Comparison of ENCODE assay signal across 10 mouse cellular contexts in genomic region chr16:18381621-18382258, GRCm38 (mm10). TPM values are rescaled to one million over a fixed set of nuclear protein-coding genes. Genes with fewer than 3 reads are reported as not detected.
A peak's percentile ranks its signal among the peaks of the same experiment; 100 is the strongest.
DNase-seq lines count a peak whose midpoint lies in the region; ATAC-seq and TF ChIP-seq lines count a peak whose summit lies in the region.
"Had no signal": no experiment of that assay in that cellular context is flagged by ENCODE, and none has a peak within 500 bp of the region (broad histone marks: within the 10 kb centered on the region; RNA-seq: fewer than 3 reads in every experiment).

No protein-coding gene starts in this region.

- 0 out of 2 replicates have a peak overlapping the region, but pooled peaks have one; percentile 1 for H3K4me2 ChIP-seq in hindbrain, embryonic 12.5 days (replicated peaks)
- no peak overlapping the region for H3K4me2 ChIP-seq in midbrain, postnatal 0 days (ENCODE audit: low read depth, low read length, poor library complexity, severe bottlenecking)
- H3K4me2 ChIP-seq: liver, embryonic 13.5 days had no signal

- ATAC-seq in frontal cortex, adult (ENCODE audit: low TSS enrichment): 0 out of 2 replicates have a peak, but pooled peaks have one; percentile 24
- ATAC-seq in hindbrain, embryonic 12.5 days (ENCODE audit: low FRiP score): peak; percentile 54
- ATAC-seq in midbrain, postnatal 0 days (ENCODE audit: low FRiP score): no peak

- no peak for DNase-seq in frontal cortex, postnatal 14 days (ENCODE audit: low spot score in 2 of 2)
- DNase-seq in brain, embryonic 14.5 days (ENCODE audit: low read depth): peak; percentile 94
- DNase-seq in midbrain, postnatal 0 days (ENCODE audit: low spot score): peak; percentile 62
- no peak for DNase-seq in urinary bladder, adult 2 months (ENCODE audit: low spot score)
- no peak for DNase-seq in T-cell, adult 2 months (ENCODE audit: low spot score)
- no peak for DNase-seq in layer of hippocampus, postnatal 36 days
- DNase-seq: kidney, postnatal 14 days; liver, embryonic 13.5 days had no signal

- no peak for TF ChIP-seq POLR2A in brain, embryonic 14.5 days (IDR thresholded peaks at IDR 0.05; ENCODE audit: borderline replicate concordance, extremely low read depth, insufficient read depth, insufficient read length, poor library complexity, severe bottlenecking)

- WGBS in hindbrain, embryonic 12.5 days: 41% methylated on average over 6 of the region's 6 CpGs
- 39% methylated on average over 6 of the region's 6 CpGs for WGBS in midbrain, postnatal 0 days

- H3K36me3 ChIP-seq in hindbrain, embryonic 12.5 days: no peaks in the 10 kb centered on the region
- no peaks in the 10 kb centered on the region; the same call in 1 of the 2 replicates for H3K36me3 ChIP-seq in midbrain, postnatal 0 days (ENCODE audit: insufficient read depth, low read length)
- H3K36me3 ChIP-seq: liver, embryonic 13.5 days had no signal

- H3K27ac ChIP-seq in hindbrain, embryonic 12.5 days: peak overlapping the region; percentile 87
- H3K27ac ChIP-seq in midbrain, postnatal 0 days (ENCODE audit: low read depth, low read length): peak overlapping the region; percentile 52; the same call in 1 of the 2 replicates
- H3K27ac ChIP-seq: liver, embryonic 13.5 days had no signal

- no peak overlapping the region for H3K9ac ChIP-seq in hindbrain, embryonic 12.5 days
- no peak overlapping the region for H3K9ac ChIP-seq in midbrain, postnatal 0 days (replicated peaks; ENCODE audit: low read length, poor library complexity, severe bottlenecking)
- H3K9ac ChIP-seq: liver, embryonic 13.5 days had no signal

- no peaks in the 10 kb centered on the region for H3K27me3 ChIP-seq in hindbrain, embryonic 12.5 days
- H3K27me3 ChIP-seq in midbrain, postnatal 0 days (ENCODE audit: insufficient read depth, low read length): no peaks in the 10 kb centered on the region
- H3K27me3 ChIP-seq: liver, embryonic 13.5 days had no signal

- TF ChIP-seq CTCF in brain, embryonic 14.5 days (IDR thresholded peaks at IDR 0.05; ENCODE audit: borderline replicate concordance, extremely low read depth, insufficient read depth, insufficient read length): no peak
- no peak for TF ChIP-seq CTCF in midbrain, postnatal 0 days (IDR thresholded peaks at IDR 0.05)

- H3K9me3 ChIP-seq in hindbrain, embryonic 12.5 days (replicated peaks): no peaks in the 10 kb centered on the region
- H3K9me3 ChIP-seq in midbrain, postnatal 0 days (ENCODE audit: low read length): no peaks in the 10 kb centered on the region
- H3K9me3 ChIP-seq: liver, embryonic 13.5 days had no signal

- H3K4me1 ChIP-seq in hindbrain, embryonic 12.5 days: peaks cover 93% of the 10 kb centered on the region
- peaks cover 4% of the 10 kb centered on the region; the same call in 1 of the 2 replicates for H3K4me1 ChIP-seq in midbrain, postnatal 0 days (ENCODE audit: insufficient read depth, low read length)

- H3K4me3 ChIP-seq in hindbrain, embryonic 12.5 days: no peak overlapping the region
- H3K4me3 ChIP-seq in midbrain, postnatal 0 days (ENCODE audit: low read depth, low read length): no peak overlapping the region
- H3K4me3 ChIP-seq: liver, embryonic 13.5 days had no signal

RNA-seq across cellular contexts. Expression of gene Arvcf, which starts 33.8 kb away (rescaled TPM):
- 169 and 189 TPM in 2 replicates for polyA plus RNA-seq in brain, embryonic 14.5 days (2012; rRNA removed)
- 105 and 119 TPM in 2 replicates for polyA plus RNA-seq in hindbrain, embryonic 12.5 days (2016; fragmentation: Nextera tagmentation; extraction: Ambion mirVana)
- 161 and 219 TPM in 2 replicates for total RNA-seq in midbrain, postnatal 0 days (2014; rRNA removed)
- polyA plus RNA-seq in midbrain, postnatal 0 days (2015; fragmentation: Nextera tagmentation; extraction: Ambion mirVana): 54.5 and 60.6 TPM in 2 replicates
- polyA plus RNA-seq in urinary bladder, adult 2 months (2012; rRNA removed): 15.6 and 17.3 TPM in 2 replicates
- total RNA-seq in layer of hippocampus, postnatal 36 days (2021): 10 to 100 TPM; 36.2 to 37.7 TPM

RNA-seq across cellular contexts. Expression of gene Tango2, which starts 33.8 kb away (rescaled TPM):
- polyA plus RNA-seq in brain, embryonic 14.5 days (2012; rRNA removed): 69.4 and 78.6 TPM in 2 replicates
- polyA plus RNA-seq in hindbrain, embryonic 12.5 days (2016; fragmentation: Nextera tagmentation; extraction: Ambion mirVana): 48.2 and 50.5 TPM in 2 replicates
- 40.3 and 44.1 TPM in 2 replicates for total RNA-seq in midbrain, postnatal 0 days (2014; rRNA removed)
- polyA plus RNA-seq in midbrain, postnatal 0 days (2015; fragmentation: Nextera tagmentation; extraction: Ambion mirVana): 88.0 and 94.8 TPM in 2 replicates
- polyA plus RNA-seq in urinary bladder, adult 2 months (2012; rRNA removed): 36.6 and 43.0 TPM in 2 replicates
- total RNA-seq in layer of hippocampus, postnatal 36 days (2021): 100 to 1,000 TPM; 124 to 125 TPM

RNA-seq across cellular contexts. Expression of gene Txnrd2, which starts 44.4 kb away (rescaled TPM):
- 18.5 and 19.5 TPM in 2 replicates for polyA plus RNA-seq in brain, embryonic 14.5 days (2012; rRNA removed)
- polyA plus RNA-seq in hindbrain, embryonic 12.5 days (2016; fragmentation: Nextera tagmentation; extraction: Ambion mirVana): 20.2 and 20.3 TPM in 2 replicates
- 13.3 and 22.9 TPM in 2 replicates for total RNA-seq in midbrain, postnatal 0 days (2014; rRNA removed)
- polyA plus RNA-seq in midbrain, postnatal 0 days (2015; fragmentation: Nextera tagmentation; extraction: Ambion mirVana): 38.3 and 42.6 TPM in 2 replicates
- polyA plus RNA-seq in urinary bladder, adult 2 months (2012; rRNA removed): 16.5 and 21.5 TPM in 2 replicates
- total RNA-seq in layer of hippocampus, postnatal 36 days (2021): 10 to 100 TPM; 19.6 to 21.7 TPM

RNA-seq across cellular contexts. Expression of gene Comt, which starts 44.9 kb away (rescaled TPM):
- 72.8 and 73.8 TPM in 2 replicates for polyA plus RNA-seq in brain, embryonic 14.5 days (2012; rRNA removed)
- polyA plus RNA-seq in hindbrain, embryonic 12.5 days (2016; fragmentation: Nextera tagmentation; extraction: Ambion mirVana): 58.4 and 60.3 TPM in 2 replicates
- 62.3 and 74.6 TPM in 2 replicates for total RNA-seq in midbrain, postnatal 0 days (2014; rRNA removed)
- 95.0 and 103 TPM in 2 replicates for polyA plus RNA-seq in midbrain, postnatal 0 days (2015; fragmentation: Nextera tagmentation; extraction: Ambion mirVana)
- polyA plus RNA-seq in urinary bladder, adult 2 months (2012; rRNA removed): 169 and 205 TPM in 2 replicates
- 10 to 100 TPM; 66.3 to 68.1 TPM for total RNA-seq in layer of hippocampus, postnatal 36 days (2021)

Comparison
In these comparisons a context has a peak if more than half of its experiments do, and no peak if none do; other contexts are left out.
1. DNase-seq: peak in brain, embryonic 14.5 days (single experiment) and midbrain, postnatal 0 days (single experiment); none in frontal cortex, postnatal 14 days (0 of 2), urinary bladder, adult 2 months (single experiment), T-cell, adult 2 months (single experiment) and layer of hippocampus, postnatal 36 days (0 of 2).